Mouse (Mus musculus) cerebellum, adult (tissue): Measurements from ENCODE around the gene Ctbs.
"Not testable (repeated sequence)": the region's sequence is repeated elsewhere in the genome, so short reads cannot be mapped to it uniquely, and the experiment has no call there.

Experiments
- ATAC-seq: cut with Nextera tagmentation; 2 replicates; pipeline ENCODE4 v1.9.2; 2017; ENCODE audit warnings: mild to moderate bottlenecking, moderate library complexity, mixed read lengths; ENCODE audit not compliant: insufficient number of reproducible peaks, low FRiP score, low TSS enrichment

Gene Ctbs

DNA sequence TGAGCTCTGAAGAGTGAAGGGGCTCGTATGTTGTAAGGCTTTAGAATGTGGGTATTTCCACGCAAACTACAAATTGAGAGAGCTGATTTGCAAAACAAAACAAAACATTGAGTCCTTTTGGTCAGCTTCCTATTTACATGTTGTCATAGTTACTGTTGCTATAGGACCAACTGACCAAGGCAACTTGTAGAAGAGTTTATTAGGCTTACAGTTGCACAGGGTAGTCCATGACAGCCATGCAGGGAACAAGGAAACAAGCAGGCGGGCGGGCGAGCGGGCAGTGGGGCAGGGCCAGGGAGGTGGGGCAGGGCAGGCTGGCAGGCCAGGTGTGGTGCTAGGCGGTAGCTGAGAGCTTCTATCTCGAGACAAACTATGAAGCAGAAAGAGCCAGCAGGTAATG, 23.1 kb upstream of the Ctbs start:
- ATAC-seq: no peak

DNA sequence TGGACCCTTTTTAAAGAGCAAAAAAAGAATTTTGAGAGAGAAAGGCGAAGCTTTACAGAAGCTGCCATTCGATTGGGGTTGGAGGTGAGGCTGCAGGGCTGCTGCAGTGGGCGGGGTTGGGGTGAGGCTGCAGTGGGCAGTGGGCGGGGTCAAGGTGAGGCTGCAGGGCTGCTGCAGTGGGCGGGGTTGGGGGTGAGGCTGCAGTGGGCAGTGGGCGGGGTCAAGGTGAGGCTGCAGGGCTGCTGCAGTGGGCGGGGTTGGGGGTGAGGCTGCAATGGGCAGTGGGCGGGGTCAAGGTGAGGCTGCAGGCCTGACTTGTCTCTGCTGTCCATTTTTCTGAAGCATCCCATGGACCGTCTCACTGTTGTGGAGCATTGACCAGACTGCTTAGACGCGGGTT, 16.5 kb upstream of the Ctbs start:
- ATAC-seq: not testable (repeated sequence)

DNA sequence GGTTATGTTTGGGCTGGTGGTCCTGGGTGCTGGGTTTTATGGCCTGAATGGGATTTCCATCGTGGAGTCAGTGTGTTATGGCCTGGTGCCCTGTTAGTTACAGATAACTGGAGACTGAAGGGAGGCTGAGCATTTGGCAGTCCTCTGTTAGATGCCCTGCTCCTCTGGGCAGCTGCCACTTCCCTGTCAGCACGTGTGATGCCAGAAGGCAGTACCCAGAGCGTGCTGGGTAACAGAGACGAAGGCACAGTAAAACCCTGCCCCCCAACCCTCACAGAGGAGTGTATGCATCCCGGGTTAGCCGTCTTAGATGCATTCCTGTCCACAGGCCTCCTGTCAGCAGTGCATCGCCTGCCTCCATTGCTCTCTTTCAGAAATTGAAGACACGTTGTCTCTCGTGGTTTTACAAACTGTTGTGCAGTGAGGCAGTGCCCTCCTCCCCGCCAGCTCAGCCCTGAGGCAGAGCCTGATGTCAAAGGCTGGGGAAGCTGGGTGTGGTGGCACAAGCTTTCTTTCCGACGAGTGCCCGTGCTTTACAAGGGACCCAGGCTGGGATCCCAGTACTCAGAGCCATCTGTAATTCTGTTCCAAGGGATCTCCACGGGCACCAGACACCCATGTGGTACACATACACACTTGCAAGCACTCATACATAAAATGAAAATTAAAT, 15.8 kb upstream of the Ctbs start:
- ATAC-seq: no peak

DNA sequence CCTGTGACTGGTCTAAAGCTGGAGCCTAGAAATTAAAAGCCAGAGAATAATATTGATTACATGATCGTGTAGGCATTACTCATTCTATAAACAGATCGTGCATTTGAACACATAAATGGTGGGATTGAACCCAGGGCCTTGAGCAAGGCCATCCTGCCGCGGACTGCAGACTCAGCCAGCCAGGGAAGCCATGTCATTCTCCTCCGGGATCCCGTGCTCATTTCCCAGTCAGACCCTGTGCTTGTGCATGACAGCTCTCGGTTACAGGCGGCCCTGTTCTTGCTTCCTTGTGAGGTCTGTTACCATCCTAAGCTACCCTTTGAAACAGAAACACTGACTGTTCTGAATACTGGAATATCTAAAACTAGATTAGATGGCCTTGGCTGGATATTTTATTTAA, 14.9 kb upstream of the Ctbs start:
- no peak for ATAC-seq

DNA sequence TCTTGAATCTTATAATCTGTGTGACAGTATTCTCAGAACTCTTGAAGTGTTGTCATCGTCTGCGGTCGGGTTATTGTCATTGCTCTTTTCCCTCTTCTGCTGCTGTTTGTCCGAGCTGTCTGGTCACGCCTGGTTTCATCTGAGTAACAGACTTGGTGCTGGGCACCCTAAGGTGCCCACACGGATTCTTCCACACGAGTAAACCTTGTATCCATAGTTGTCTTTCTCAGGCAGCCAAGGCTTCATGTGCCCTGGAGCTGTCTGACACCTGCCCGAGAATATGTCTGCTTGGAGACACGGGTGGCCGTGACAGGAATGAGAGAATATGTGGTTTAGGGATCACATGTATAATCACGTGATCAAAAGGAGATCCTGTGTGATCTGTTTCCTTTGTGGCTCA, 14.1 kb upstream of the Ctbs start:
- ATAC-seq: no peak

DNA sequence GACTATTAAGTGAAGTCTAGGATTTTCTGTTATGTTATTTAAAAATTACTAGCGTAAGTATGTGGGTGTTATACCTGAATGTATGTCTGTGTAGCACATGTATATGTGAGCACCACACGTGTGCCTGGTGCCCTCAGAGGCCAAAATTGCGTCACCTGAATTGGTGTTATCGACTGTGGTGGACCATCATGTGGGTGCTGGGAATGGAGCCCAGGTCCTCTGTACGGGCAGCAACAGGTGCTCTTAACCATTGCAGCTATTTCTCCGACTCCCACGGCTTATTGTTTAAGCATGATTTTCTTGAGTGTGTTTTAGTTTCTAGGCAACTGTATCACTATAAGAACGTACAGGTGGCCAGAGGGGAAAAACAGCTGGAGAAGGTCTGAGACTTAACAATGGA, 13.5 kb upstream of the Ctbs start:
- ATAC-seq: no peak

DNA sequence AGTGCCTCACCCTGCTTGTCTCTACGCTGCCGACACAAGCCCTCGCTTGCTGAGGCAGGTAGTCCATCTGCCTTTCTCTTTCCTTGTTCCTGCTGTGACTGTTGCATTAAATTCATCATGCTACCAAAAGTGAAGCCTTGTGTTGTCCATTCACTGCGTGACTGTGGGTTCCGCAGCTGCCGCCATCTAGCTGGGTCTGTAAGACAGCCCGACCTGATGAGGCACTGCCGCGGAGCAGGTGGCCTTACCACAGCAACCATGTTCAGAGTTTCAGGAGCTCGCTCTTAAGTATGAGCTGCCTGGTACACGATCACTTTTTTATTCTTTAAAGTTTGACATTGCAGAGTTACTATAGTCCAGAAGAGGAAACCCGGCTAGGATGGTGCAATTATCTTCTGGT, 9.6 kb upstream of the Ctbs start:
- ATAC-seq: no peak

DNA sequence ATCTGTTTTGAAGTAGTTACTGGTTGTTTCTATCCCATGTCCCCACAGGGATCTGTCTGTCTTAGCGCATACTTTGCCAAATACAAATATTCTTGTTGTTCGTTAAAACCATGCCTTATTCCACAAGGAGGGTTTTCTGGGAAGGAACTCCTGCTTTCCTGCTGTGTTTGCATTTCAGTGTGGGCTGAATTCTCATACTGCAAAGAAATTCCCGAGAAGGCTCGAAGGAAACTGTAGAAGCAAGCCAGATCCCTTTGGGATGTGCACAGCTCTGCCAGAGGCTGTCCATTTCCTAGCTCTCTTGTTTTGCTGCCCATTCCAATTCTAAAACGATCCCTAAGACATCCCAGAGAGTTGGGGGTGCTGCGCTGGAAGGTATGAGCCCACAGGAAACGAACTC, 9.2 kb upstream of the Ctbs start:
- ATAC-seq: no peak

DNA sequence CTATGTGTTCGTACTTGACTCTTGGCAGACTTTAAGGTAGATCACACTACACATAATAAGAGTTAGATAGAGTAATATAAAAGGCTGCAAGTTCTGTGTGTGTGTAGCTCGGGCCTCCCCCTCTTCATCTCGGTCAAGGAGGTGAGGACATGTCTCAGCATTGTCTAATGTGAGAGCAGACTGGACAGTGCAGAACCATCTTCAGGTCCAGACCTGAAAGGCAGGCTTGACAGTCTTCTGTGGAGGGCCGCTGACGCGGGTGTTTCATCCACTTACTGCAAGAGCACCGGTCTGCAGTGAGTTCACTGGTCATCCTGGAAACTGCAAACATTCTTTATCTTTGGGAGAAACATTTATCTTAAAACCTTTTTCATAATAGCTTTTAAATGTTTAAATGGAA, 7.1 kb upstream of the Ctbs start:
- ATAC-seq: no peak

DNA sequence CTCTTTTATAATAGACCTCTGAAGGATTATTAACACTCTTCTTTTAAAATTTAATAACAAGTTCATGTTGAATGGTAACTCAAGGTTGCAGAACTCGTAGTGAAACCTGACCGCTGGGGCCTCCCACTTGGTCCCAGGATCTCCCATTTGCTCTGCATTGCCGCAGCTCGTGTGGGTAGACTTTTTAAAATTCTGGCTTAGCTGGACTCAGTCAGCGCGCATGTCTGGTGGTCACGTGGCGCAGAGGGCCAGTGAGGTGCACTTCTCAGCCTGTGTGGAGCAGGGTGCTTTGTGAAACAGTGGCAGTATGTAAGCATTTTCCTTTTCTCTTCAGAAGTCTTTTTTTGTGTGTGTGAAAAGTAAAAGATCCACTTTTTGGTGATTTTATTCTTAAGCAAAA, 6.7 kb upstream of the Ctbs start:
- no peak for ATAC-seq

DNA sequence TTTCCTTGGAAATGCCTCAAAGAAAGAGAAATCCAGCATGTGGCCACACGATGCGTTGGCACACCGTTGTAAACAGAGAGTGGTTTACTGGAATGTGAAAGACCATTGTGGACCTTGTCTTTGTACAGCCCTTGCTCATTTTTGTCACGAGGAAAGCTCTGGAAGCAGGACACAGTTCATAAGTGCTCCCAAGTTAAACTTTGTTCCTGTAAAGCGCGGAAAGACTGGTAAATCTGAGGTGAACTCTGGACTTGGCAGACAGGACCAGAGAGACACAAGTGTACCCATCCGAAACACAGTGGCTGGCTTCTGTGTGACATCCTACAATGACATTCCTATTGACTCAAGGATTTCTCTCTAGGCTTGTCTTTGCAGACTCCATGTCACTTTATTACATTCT, 6.2 kb upstream of the Ctbs start:
- ATAC-seq: no peak

DNA sequence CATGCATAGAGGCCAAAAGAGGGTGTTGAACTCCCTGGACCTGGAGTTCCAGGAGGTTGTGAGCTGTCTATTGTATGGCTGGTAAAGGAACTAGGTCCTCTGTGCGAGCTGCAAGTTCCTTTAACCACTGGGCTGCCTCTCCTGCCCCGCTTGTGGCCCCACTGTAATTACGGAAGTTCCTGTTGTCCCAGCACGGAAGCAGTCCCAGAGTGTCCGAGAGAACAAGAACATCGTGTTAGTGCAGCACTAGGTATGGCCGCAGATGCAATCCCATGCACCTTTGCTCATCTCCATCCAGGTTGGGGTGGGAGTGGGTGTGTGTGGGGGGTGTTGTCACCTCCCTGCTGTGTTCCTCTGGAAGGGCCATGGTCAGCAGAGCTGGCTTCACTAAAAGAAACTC, 4.7 kb upstream of the Ctbs start:
- ATAC-seq: no peak

DNA sequence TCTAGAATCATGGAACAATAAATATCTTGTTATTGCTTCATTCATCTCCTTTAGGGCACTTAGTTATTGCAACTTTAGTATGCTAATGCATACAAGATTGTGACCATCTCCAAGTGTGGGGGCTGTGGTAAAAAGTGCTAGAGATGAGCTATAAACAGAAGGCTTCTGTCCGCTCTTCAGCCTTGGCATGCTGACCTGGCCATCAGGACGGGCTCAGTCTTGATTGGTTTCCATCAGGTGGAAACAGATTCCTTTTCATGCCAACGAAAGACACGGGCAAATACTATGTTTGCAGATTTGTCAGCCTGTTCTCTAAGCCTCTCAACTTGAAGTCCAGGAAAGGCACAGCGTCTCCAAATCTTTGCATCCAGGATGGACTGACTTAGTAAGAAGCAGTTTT, 2.4 kb upstream of the Ctbs start:
- ATAC-seq: no peak

DNA sequence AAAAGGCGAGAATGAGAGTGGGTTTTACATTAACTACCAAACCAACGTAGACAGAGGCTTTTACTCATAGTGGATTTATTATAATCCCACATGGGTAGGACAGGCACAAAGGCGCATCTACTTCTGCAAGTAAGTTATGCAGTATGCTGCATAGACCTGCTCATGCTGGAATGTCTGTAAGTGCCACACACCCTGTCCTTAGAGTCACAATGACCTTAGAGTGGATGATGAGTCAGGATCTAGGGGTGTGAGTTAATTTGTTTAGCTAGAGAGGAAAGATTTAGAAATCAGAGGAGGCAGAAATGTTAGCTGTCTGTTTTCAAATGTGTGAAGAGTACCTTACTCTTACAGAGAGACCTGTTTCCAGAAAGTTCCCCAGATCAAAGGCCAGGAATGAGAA, 2.0 kb upstream of the Ctbs start:
- ATAC-seq: no peak

DNA sequence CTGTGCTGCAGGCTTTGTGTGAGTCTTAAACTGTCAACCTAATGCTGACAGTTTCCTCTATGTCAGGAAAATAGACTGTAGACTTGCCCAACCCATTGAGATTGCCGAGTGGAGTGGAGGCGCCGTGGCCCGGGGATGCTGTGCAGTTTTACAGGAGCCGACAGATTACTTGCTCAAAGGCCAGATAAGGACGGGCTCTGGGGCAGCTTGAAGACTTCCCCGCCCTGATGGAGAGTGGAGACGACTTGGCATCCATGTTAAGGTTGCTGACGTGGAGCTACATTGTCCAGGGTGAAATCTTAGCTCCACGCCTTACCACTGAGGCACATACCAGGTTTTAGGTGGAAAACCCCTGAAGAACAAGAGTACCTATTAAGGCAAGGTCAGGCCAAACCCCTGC, 1.2 kb upstream of the Ctbs start:
- ATAC-seq: no peak

DNA sequence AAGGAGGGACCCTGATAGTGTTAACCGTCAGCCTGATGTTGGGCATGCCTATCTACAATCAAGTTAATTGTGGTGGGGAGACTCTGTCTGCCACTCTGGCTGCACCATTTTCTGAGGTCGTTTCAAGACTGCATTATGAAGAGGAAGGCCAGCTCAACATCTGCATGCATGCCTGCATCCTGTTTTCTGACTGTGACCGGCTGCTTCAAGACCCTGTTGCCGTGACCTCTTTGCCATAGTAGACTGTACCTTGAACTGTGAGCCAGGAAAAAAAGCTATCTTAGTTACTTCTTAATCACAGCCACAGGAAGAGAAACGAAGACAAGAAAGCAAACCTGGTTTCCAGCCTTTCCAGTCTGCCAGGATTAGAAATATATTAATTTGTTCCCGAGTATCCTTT, 626 bp upstream of the Ctbs start:
- no peak for ATAC-seq

DNA sequence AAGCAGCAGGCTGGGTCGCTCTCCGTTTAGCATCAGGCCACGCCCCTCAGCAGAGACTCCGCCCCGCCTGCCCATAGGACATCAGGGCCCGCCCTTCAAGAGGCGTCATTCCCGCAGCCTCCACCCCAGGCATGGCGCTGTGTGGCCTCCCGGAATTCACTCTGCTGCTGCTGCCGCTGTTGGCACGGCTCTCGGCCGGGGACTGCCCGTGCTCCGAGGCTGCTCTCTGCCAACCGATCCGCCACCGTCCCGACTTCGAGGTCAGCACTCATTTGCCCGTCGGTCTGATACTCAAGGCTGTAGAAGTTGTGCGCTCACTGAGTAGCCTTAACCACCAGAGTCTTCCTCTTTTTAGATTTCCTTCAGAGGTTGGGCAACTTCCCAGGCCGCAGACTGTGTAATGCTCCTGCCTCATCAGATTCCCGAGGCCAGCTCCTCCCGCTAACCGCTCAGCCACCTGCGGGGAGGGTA, 811 bp downstream of the Ctbs start:
- ATAC-seq: peak; percentile 95

DNA sequence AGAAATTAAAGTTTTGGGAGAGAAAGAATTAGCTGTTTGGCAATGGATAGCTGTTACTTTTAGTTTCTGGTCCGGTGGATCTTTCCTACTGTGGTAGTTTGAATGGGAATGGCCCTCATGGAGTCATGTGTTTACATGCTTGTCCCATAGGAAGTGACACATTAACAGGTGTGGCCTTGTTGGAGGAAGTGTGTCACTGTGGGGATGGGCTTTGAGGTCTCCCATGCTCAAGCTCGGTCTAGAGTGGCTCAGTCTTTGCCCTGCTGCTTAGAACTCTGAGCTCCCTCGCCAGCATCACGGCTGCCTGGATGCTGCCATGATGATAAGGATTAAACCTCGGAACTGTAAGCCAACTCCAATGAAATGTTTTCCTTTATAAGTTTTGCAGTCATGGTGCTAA, 1.8 kb downstream of the Ctbs start:
- no peak for ATAC-seq

DNA sequence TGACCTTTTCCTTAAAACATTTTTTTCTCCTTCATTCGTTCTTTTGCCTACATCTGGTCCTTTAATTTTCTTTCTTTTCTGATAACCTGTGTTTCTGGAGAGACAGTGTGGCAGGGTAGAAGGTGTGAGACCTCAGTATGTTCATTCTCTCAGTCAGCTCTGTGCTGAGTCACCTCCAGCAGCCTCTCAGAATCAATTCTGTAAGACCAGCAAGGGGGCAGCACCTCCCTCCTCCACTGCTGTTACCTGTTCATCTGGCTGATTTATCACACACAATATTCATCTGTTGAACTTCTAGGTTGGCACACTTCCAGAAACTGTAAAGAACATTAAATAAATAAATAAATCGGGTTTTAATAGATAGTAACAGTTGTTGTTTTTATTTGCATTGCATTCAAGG, 13.3 kb downstream of the Ctbs start:
- no peak for ATAC-seq

DNA sequence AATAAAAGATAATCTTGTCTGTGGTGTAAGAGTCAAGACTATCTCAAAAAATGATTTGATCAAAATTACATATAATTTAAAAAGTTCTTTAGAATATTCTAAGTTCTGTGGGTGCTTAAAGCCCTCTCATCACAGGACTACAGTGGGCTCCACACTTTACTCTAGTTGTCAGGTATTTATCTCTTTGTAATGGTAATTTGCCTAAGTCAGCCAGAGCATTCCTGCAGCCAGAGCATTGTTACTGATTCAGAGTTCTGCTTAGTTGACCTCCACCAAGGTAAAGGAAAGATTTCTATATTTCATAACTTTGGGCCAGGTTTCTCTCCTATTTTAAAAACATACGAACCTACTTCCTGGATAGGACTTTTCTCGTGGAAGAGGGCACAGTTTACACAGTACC, 19.6 kb downstream of the Ctbs start:
- ATAC-seq: no peak

DNA sequence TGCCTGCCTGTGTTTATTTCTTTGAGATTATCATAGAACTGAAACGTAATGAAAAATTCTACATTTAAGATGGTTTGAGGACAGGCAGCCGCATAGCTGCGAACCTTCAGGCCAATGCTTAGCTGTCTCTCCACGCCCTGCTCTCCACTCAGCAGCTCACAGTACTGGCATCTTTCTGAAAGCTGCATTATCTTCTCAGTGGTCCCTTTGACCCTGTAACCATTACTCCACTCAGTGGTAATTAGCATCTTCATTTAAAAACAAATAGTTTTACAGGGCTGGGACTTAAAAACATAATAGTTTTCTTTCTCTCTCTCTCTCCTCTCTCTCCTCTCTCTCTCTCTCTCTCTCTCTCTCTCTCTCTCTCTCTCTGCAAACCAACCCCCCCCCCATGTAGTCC, 23.1 kb downstream of the Ctbs start:
- no peak for ATAC-seq

DNA sequence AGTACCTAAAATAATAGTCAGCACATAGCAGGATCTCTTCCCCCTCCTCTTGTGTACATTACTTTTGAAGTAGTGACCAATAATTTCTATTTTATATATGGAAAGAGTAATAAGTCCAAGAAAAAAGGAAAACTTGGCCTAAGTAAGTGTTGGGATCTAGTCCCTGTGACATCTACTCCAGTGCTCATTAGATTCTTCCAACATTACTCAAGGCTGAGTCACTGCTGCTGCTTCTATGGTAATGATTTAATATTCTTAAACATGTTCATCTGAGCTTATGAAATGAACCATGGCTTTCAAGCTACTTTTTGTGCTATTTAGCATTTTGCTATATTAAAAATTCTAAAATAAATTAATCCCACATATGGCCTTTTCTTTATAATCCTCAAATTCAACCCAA, 24.1 kb downstream of the Ctbs start:
- no peak for ATAC-seq

DNA sequence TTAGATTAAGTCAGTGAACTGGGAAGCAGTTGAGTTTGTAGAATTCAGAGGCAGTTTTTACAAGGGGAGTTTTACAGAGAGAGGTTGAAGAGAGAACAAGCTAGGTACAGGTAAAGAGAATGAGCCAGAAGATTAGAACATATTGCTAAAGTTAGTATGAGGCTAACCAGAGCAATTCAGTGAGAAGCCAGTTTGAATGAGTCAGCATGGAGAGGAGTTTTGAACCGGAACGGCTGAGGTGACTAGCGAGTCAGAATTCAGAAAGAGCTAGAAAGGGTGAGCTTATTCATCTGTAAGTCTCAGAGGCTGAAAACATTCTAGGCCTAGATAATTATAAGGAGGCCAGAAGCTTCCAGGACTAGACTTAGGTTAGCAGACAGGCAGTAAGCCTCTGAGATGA, 24.8 kb downstream of the Ctbs start:
- ATAC-seq: no peak
